Mouse (Mus musculus) c-Kit-positive CD71-negative TER-119-negative erythroid progenitor cells, embryonic 14.5 days (primary cell): ENCODE results near the gene Ints12.
A peak's percentile ranks its signal among the peaks of the same experiment; 100 is the strongest.

Experiments used
- DNase-seq: peaks from one replicate; pipeline ENCODE4 v3.0.0-alpha.2; 2013; ENCODE audit warnings: low read depth

The Ints12 gene

GRCm38 (mm10) chr3:133091664-133092273 lies at the start of gene Ints12, which contains the start of gene Gstcd:
TSS of gene Ints12 (plus strand) at chr3:133091840.
TSS of gene Gstcd (minus strand) at chr3:133092033.
- peak; percentile 91 for DNase-seq

- DNase-seq, result no peak
Observed at GRCm38 (mm10) chr3:133052068-133052467, 39.6 kb upstream of the Ints12 start.

GRCm38 (mm10) chr3:133075560-133075959 lies 16.1 kb upstream of the Ints12 start:
- DNase-seq, result no peak

GRCm38 (mm10) chr3:133082736-133083135 lies 8.9 kb upstream of the Ints12 start:
- DNase-seq, result no peak

GRCm38 (mm10) chr3:133085858-133086257 lies 5.8 kb upstream of the Ints12 start:
- peak; percentile 74 for DNase-seq

GRCm38 (mm10) chr3:133090247-133091120 lies 1.2 kb upstream of the Ints12 start:
- no peak for DNase-seq

GRCm38 (mm10) chr3:133091121-133091663 lies 448 bp upstream of the Ints12 start:
- peak; percentile 31 for DNase-seq

GRCm38 (mm10) chr3:133092274-133092853 lies 724 bp downstream of the Ints12 start:
- peak; percentile 17 for DNase-seq

- no peak for DNase-seq
Observed at GRCm38 (mm10) chr3:133092936-133093335, 1.3 kb downstream of the Ints12 start.

- no peak for DNase-seq
Observed at GRCm38 (mm10) chr3:133094305-133094704, 2.7 kb downstream of the Ints12 start.

GRCm38 (mm10) chr3:133097936-133098335 lies 6.3 kb downstream of the Ints12 start:
- no peak for DNase-seq

- DNase-seq, result no peak
Observed at GRCm38 (mm10) chr3:133098336-133098735, 6.7 kb downstream of the Ints12 start.

GRCm38 (mm10) chr3:133098909-133099308 lies 7.3 kb downstream of the Ints12 start:
- no peak for DNase-seq

- DNase-seq, result no peak
Observed at GRCm38 (mm10) chr3:133103768-133104167, 12.1 kb downstream of the Ints12 start.

GRCm38 (mm10) chr3:133104436-133104835 lies 12.8 kb downstream of the Ints12 start:
- DNase-seq, result no peak

- no peak for DNase-seq
Observed at GRCm38 (mm10) chr3:133108731-133109130, 17.1 kb downstream of the Ints12 start.

GRCm38 (mm10) chr3:133109844-133110243 lies 18.2 kb downstream of the Ints12 start:
- no peak for DNase-seq

GRCm38 (mm10) chr3:133111741-133112140 lies 20.1 kb downstream of the Ints12 start:
- no peak for DNase-seq

GRCm38 (mm10) chr3:133113281-133113680 lies 21.6 kb downstream of the Ints12 start:
- DNase-seq, result no peak

- no peak for DNase-seq
Observed at GRCm38 (mm10) chr3:133131372-133131771, 39.7 kb downstream of the Ints12 start.

GRCm38 (mm10) chr3:133132611-133133010 lies 41.0 kb downstream of the Ints12 start:
- no peak for DNase-seq

GRCm38 (mm10) chr3:133141877-133142276 lies 50.2 kb downstream of the Ints12 start:
- no peak for DNase-seq
